Comparison of ENCODE assay signal across 34 mouse cellular contexts in the genomic region with DNA sequence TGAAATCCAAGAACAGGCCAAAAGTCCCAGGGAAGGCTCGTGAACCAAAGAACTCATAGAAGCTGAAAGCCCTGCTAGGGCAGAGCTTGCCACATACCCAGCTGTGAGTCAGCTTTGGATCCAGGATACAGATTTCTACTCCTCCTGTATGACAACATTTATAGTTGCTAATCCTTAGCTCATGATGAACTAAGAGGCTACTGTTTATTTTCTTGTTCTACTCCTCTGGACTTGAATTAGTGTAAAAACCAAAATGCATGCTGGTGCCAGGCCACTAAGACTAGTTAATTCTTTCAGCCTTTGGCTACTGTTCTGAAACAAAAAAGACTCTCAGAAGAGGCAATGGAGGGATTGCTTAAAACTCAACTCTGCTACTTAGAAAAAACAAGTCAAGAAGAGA.
"Had no signal": no experiment of that assay in that cellular context is flagged by ENCODE, and none has a peak within 500 bp of the region (broad histone marks: within the 10 kb centered on the region; RNA-seq: fewer than 3 reads in every experiment).

No protein-coding gene starts in this region.

- H3K4me2 ChIP-seq: heart, embryonic 11.5 days; heart, embryonic 12.5 days; heart, embryonic 13.5 days; heart, embryonic 15.5 days; hindbrain, embryonic 12.5 days; hindbrain, embryonic 13.5 days; hindbrain, embryonic 14.5 days; hindbrain, embryonic 15.5 days; intestine, embryonic 15.5 days; kidney, embryonic 15.5 days had no signal

- H3K36me3 ChIP-seq: heart, embryonic 12.5 days; heart, embryonic 13.5 days; heart, embryonic 15.5 days; hindbrain, embryonic 10.5 days; hindbrain, embryonic 12.5 days; hindbrain, embryonic 13.5 days; hindbrain, embryonic 15.5 days; intestine, embryonic 15.5 days; kidney, embryonic 15.5 days had no signal

- H3K9ac ChIP-seq: heart, embryonic 12.5 days; heart, embryonic 13.5 days; heart, embryonic 15.5 days; hindbrain, embryonic 12.5 days; hindbrain, embryonic 13.5 days; hindbrain, embryonic 14.5 days; hindbrain, embryonic 15.5 days; intestine, embryonic 15.5 days; kidney, embryonic 15.5 days had no signal

- DNase-seq: heart, postnatal 10 days; heart, postnatal 14 days; heart, postnatal 36 days; heart, postnatal 4 days; kidney, adult 11 months; kidney, adult 18-20 months; kidney, adult 2 months; kidney, adult 8-10 months; kidney, adult 9 months; kidney, postnatal 10 days; kidney, postnatal 14 days; kidney, postnatal 25 days; kidney, postnatal 36 days; kidney, postnatal 4 days; layer of hippocampus, adult 9-11 months; layer of hippocampus, postnatal 36 days had no signal

- H3K4me3 ChIP-seq: heart, embryonic 12.5 days; heart, embryonic 13.5 days; heart, embryonic 15.5 days; hindbrain, embryonic 10.5 days; hindbrain, embryonic 12.5 days; hindbrain, embryonic 13.5 days; hindbrain, embryonic 15.5 days; intestine, embryonic 15.5 days; kidney, embryonic 15.5 days; layer of hippocampus, adult 2 months had no signal

- H3K4me1 ChIP-seq: heart, embryonic 12.5 days; heart, embryonic 13.5 days; heart, embryonic 15.5 days; hindbrain, embryonic 10.5 days; hindbrain, embryonic 12.5 days; hindbrain, embryonic 13.5 days; hindbrain, embryonic 15.5 days; intestine, embryonic 15.5 days; kidney, embryonic 15.5 days had no signal

- H3K27me3 ChIP-seq: heart, embryonic 12.5 days; heart, embryonic 13.5 days; heart, embryonic 15.5 days; hindbrain, embryonic 12.5 days; hindbrain, embryonic 13.5 days; hindbrain, embryonic 15.5 days; intestine, embryonic 15.5 days; kidney, embryonic 15.5 days had no signal

- H3K27ac ChIP-seq: heart, embryonic 13.5 days; heart, embryonic 15.5 days; hindbrain, embryonic 10.5 days; hindbrain, embryonic 12.5 days; hindbrain, embryonic 13.5 days; hindbrain, embryonic 14.5 days; hindbrain, embryonic 15.5 days; hindbrain, postnatal 0 days; intestine, embryonic 15.5 days; kidney, embryonic 15.5 days; kidney, postnatal 0 days; layer of hippocampus, adult 2 months had no signal

- H3K9me3 ChIP-seq: heart, embryonic 13.5 days; heart, embryonic 15.5 days; hindbrain, embryonic 10.5 days; hindbrain, embryonic 12.5 days; hindbrain, embryonic 13.5 days; hindbrain, embryonic 15.5 days; intestine, embryonic 15.5 days; kidney, embryonic 15.5 days had no signal

- ATAC-seq: hindbrain, embryonic 16.5 days; hindbrain, postnatal 0 days; inflammation-experienced regulatory T-cells, adult 6 months; intestine, embryonic 15.5 days; intestine, embryonic 16.5 days; intestine, postnatal 0 days had no signal
